Mouse (Mus musculus): ENCODE measurements at regions not wholly inside any gene's neighbourhood (a gene's known extent, or its start where the extent isn't known, plus 50 kb on each side); places are given as distances from the start of the nearest gene placed in this dataset.

- 93% methylated on average over 3 of the region's 3 CpGs for WGBS
- Histone ChIP-seq H3K4me1 (replicated peaks; ENCODE audit: control insufficient read depth, insufficient read depth, low read length) (no peaks in the 10 kb centered on the region), H3K27ac (ENCODE audit: low read depth, low read length) (no peak overlapping the region), H3K4me3 (ENCODE audit: low read depth, low read length) (no peak overlapping the region), H3K9ac (ENCODE audit: low read length) (no peak overlapping the region), H3K9me3 (ENCODE audit: control insufficient read depth, low read length) (no peaks in the 10 kb centered on the region), H3K36me3 (ENCODE audit: control insufficient read depth, insufficient read depth, low read length) (no peaks in the 10 kb centered on the region), H3K4me2 (ENCODE audit: low read depth, low read length, severe bottlenecking) (no peak overlapping the region), H3K27me3 (ENCODE audit: control insufficient read depth, insufficient read depth, low read length) (no peaks in the 10 kb centered on the region)
- no peak for ATAC-seq (replicated peaks; ENCODE audit: low FRiP score)
- DNase-seq (ENCODE audit: low spot score) = no peak
Measured at GRCm38 (mm10) chr8:98403645-98404032, 1012.6 kb downstream of the Cdh8 start.

- no peak for ATAC-seq (replicated peaks; ENCODE audit: low FRiP score)
- Histone ChIP-seq H3K36me3 (ENCODE audit: control insufficient read depth, insufficient read depth, low read length) (no peaks in the 10 kb centered on the region), H3K27ac (ENCODE audit: low read depth, low read length) (no peak overlapping the region), H3K9ac (ENCODE audit: low read length) (no peak overlapping the region), H3K4me3 (ENCODE audit: low read depth, low read length) (no peak overlapping the region), H3K9me3 (ENCODE audit: control insufficient read depth, low read length) (no peaks in the 10 kb centered on the region), H3K4me2 (ENCODE audit: low read depth, low read length, severe bottlenecking) (no peak overlapping the region), H3K27me3 (ENCODE audit: control insufficient read depth, insufficient read depth, low read length) (no peaks in the 10 kb centered on the region), H3K4me1 (replicated peaks; ENCODE audit: control insufficient read depth, insufficient read depth, low read length) (no peaks in the 10 kb centered on the region)
- DNase-seq (ENCODE audit: low spot score) = no peak
- 90% methylated on average over 11 of the region's 11 CpGs for WGBS
Measured at GRCm38 (mm10) chr8:98402852-98403644, 1013.2 kb downstream of the Cdh8 start.

- H3K4me2 ChIP-seq (ENCODE audit: low read depth, low read length, severe bottlenecking) = no peak overlapping the region
- no peaks in the 10 kb centered on the region for H3K9me3 ChIP-seq (ENCODE audit: control insufficient read depth, low read length)
- no peaks in the 10 kb centered on the region for H3K4me1 ChIP-seq (replicated peaks; ENCODE audit: control insufficient read depth, insufficient read depth, low read length)
- DNase-seq (ENCODE audit: low spot score) (no peak), ATAC-seq (replicated peaks; ENCODE audit: low FRiP score) (0 out of 2 replicates have a peak, but pooled peaks have one; percentile 33)
- H3K9ac ChIP-seq (ENCODE audit: low read length) = no peak overlapping the region
- H3K4me3 ChIP-seq (ENCODE audit: low read depth, low read length) = no peak overlapping the region
- H3K36me3 ChIP-seq (ENCODE audit: control insufficient read depth, insufficient read depth, low read length) = no peaks in the 10 kb centered on the region
- no peaks in the 10 kb centered on the region for H3K27me3 ChIP-seq (ENCODE audit: control insufficient read depth, insufficient read depth, low read length)
- WGBS = 93% methylated on average over 2 of the region's 2 CpGs
- H3K27ac ChIP-seq (ENCODE audit: low read depth, low read length) = no peak overlapping the region
Measured at GRCm38 (mm10) chr8:98381815-98382214, 1034.5 kb downstream of the Cdh8 start.

- H3K27ac ChIP-seq (ENCODE audit: low read depth, low read length) = no peak overlapping the region
- WGBS = 91% methylated on average over 1 of the region's 1 CpGs
- no peak overlapping the region for H3K4me3 ChIP-seq (ENCODE audit: low read depth, low read length)
- no peak overlapping the region for H3K4me2 ChIP-seq (ENCODE audit: low read depth, low read length, severe bottlenecking)
- ATAC-seq (replicated peaks; ENCODE audit: low FRiP score) (no peak), DNase-seq (ENCODE audit: low spot score) (no peak)
- H3K27me3 ChIP-seq (ENCODE audit: control insufficient read depth, insufficient read depth, low read length) = no peaks in the 10 kb centered on the region
- no peaks in the 10 kb centered on the region for H3K9me3 ChIP-seq (ENCODE audit: control insufficient read depth, low read length)
- no peaks in the 10 kb centered on the region for H3K4me1 ChIP-seq (replicated peaks; ENCODE audit: control insufficient read depth, insufficient read depth, low read length)
- H3K9ac ChIP-seq (ENCODE audit: low read length) = no peak overlapping the region
- H3K36me3 ChIP-seq (ENCODE audit: control insufficient read depth, insufficient read depth, low read length) = no peaks in the 10 kb centered on the region
Measured at GRCm38 (mm10) chr8:98380387-98380786, 1035.9 kb downstream of the Cdh8 start.

- no peak overlapping the region for H3K9ac ChIP-seq (ENCODE audit: low read length)
- no peak for DNase-seq (ENCODE audit: low spot score)
- H3K36me3 ChIP-seq (ENCODE audit: control insufficient read depth, insufficient read depth, low read length) = no peaks in the 10 kb centered on the region
- no peak overlapping the region for H3K4me2 ChIP-seq (ENCODE audit: low read depth, low read length, severe bottlenecking)
- H3K9me3 ChIP-seq (ENCODE audit: control insufficient read depth, low read length) = no peaks in the 10 kb centered on the region
- no peak overlapping the region for H3K4me3 ChIP-seq (ENCODE audit: low read depth, low read length)
- no peaks in the 10 kb centered on the region for H3K27me3 ChIP-seq (ENCODE audit: control insufficient read depth, insufficient read depth, low read length)
- H3K4me1 ChIP-seq (replicated peaks; ENCODE audit: control insufficient read depth, insufficient read depth, low read length) = no peaks in the 10 kb centered on the region
- no peak for ATAC-seq (replicated peaks; ENCODE audit: low FRiP score)
- H3K27ac ChIP-seq (ENCODE audit: low read depth, low read length) = no peak overlapping the region
Measured at GRCm38 (mm10) chr8:98377743-98378142, 1038.5 kb downstream of the Cdh8 start.

GRCm38 (mm10) chr8:98372711-98373420 lies 1043.4 kb downstream of the Cdh8 start:
- Histone ChIP-seq H3K9ac (ENCODE audit: low read length) (no peak overlapping the region), H3K36me3 (ENCODE audit: control insufficient read depth, insufficient read depth, low read length) (no peaks in the 10 kb centered on the region), H3K27me3 (ENCODE audit: control insufficient read depth, insufficient read depth, low read length) (no peaks in the 10 kb centered on the region), H3K4me3 (ENCODE audit: low read depth, low read length) (no peak overlapping the region), H3K9me3 (ENCODE audit: control insufficient read depth, low read length) (no peaks in the 10 kb centered on the region), H3K4me2 (ENCODE audit: low read depth, low read length, severe bottlenecking) (no peak overlapping the region), H3K4me1 (replicated peaks; ENCODE audit: control insufficient read depth, insufficient read depth, low read length) (no peaks in the 10 kb centered on the region), H3K27ac (ENCODE audit: low read depth, low read length) (no peak overlapping the region)
- ATAC-seq (replicated peaks; ENCODE audit: low FRiP score) (peak; percentile 76), DNase-seq (ENCODE audit: low spot score) (no peak)
- 39% methylated on average over 3 of the region's 4 CpGs for WGBS

- no peak overlapping the region for H3K4me3 ChIP-seq (ENCODE audit: low read depth, low read length)
- H3K27me3 ChIP-seq (ENCODE audit: control insufficient read depth, insufficient read depth, low read length) = no peaks in the 10 kb centered on the region
- H3K4me1 ChIP-seq (replicated peaks; ENCODE audit: control insufficient read depth, insufficient read depth, low read length) = no peaks in the 10 kb centered on the region
- WGBS = 86% methylated on average over 6 of the region's 6 CpGs
- DNase-seq (ENCODE audit: low spot score) = no peak
- no peak overlapping the region for H3K9ac ChIP-seq (ENCODE audit: low read length)
- H3K9me3 ChIP-seq (ENCODE audit: control insufficient read depth, low read length) = no peaks in the 10 kb centered on the region
- no peaks in the 10 kb centered on the region for H3K36me3 ChIP-seq (ENCODE audit: control insufficient read depth, insufficient read depth, low read length)
- no peak overlapping the region for H3K27ac ChIP-seq (ENCODE audit: low read depth, low read length)
- H3K4me2 ChIP-seq (ENCODE audit: low read depth, low read length, severe bottlenecking) = no peak overlapping the region
- ATAC-seq (replicated peaks; ENCODE audit: low FRiP score) = no peak
Measured at GRCm38 (mm10) chr8:98365378-98366095, 1050.7 kb downstream of the Cdh8 start.

- Histone ChIP-seq H3K9me3 (ENCODE audit: control insufficient read depth, low read length) (no peaks in the 10 kb centered on the region), H3K4me2 (ENCODE audit: low read depth, low read length, severe bottlenecking) (no peak overlapping the region), H3K4me3 (ENCODE audit: low read depth, low read length) (no peak overlapping the region), H3K27me3 (ENCODE audit: control insufficient read depth, insufficient read depth, low read length) (no peaks in the 10 kb centered on the region), H3K4me1 (replicated peaks; ENCODE audit: control insufficient read depth, insufficient read depth, low read length) (no peaks in the 10 kb centered on the region), H3K9ac (ENCODE audit: low read length) (no peak overlapping the region), H3K27ac (ENCODE audit: low read depth, low read length) (no peak overlapping the region), H3K36me3 (ENCODE audit: control insufficient read depth, insufficient read depth, low read length) (no peaks in the 10 kb centered on the region)
- DNase-seq (ENCODE audit: low spot score) (no peak), ATAC-seq (replicated peaks; ENCODE audit: low FRiP score) (no peak)
- 81% methylated on average over 1 of the region's 1 CpGs for WGBS
Measured at GRCm38 (mm10) chr8:98337279-98337678, 1079.0 kb downstream of the Cdh8 start.
